Mouse (Mus musculus): ENCODE data around the gene Kcnk15.

- TF ChIP-seq CTCF (IDR thresholded peaks at IDR 0.05; ENCODE audit: insufficient read depth, low read depth, low read length) (no peak), POLR2A (IDR thresholded peaks at IDR 0.05; ENCODE audit: insufficient read depth, low read depth, low read length) (no peak)
Measured at GRCm38 (mm10) chr2:163899910-163900411, 46.5 kb downstream of the Kcnk15 start.
